Mouse (Mus musculus) heart, embryonic 12.5 days (tissue): ENCODE measurements at regions not wholly inside any gene's neighbourhood (a gene's known extent, or its start where the extent isn't known, plus 50 kb on each side); places are given as distances from the start of the nearest gene placed in this dataset.

Experiments
- ATAC-seq: fragments of 200-750 bp; cut with Nextera tagmentation; 2 replicates; pipeline ENCODE4 v1.8.0; 2017; ENCODE audit warnings: moderate TSS enrichment, moderate library complexity; ENCODE audit not compliant: insufficient number of reproducible peaks, low FRiP score
- H3K27ac ChIP-seq: fragments of 300-500 bp; sonication (generic); 2 replicates; pipeline ENCODE4 v1.5.1; 2016; ENCODE audit warnings: mild to moderate bottlenecking, moderate library complexity; ENCODE audit not compliant: poor library complexity, severe bottlenecking
- H3K27me3 ChIP-seq: fragments of 300-500 bp; sonication (generic); replicated peaks from 2 replicates; pipeline ENCODE4 v1.6.1; 2016; ENCODE audit warnings: mild to moderate bottlenecking, moderate library complexity
- H3K36me3 ChIP-seq: fragments of 300-500 bp; sonication (generic); 2 replicates; pipeline ENCODE4 v1.6.1; 2016; ENCODE audit warnings: mild to moderate bottlenecking, moderate library complexity
- H3K4me1 ChIP-seq: fragments of 300-500 bp; sonication (generic); replicated peaks from 2 replicates; pipeline ENCODE4 v1.6.1; 2016; ENCODE audit warnings: mild to moderate bottlenecking
- H3K4me2 ChIP-seq: fragments of 300-500 bp; sonication (generic); 2 replicates; pipeline ENCODE4 v1.6.1; 2016; ENCODE audit warnings: mild to moderate bottlenecking, moderate library complexity
- H3K4me3 ChIP-seq: fragments of 300-500 bp; sonication (generic); 2 replicates; pipeline ENCODE4 v1.5.1; 2016; ENCODE audit warnings: mild to moderate bottlenecking
- H3K9ac ChIP-seq: fragments of 300-500 bp; sonication (generic); 2 replicates; pipeline ENCODE4 v1.6.1; 2016; ENCODE audit warnings: mild to moderate bottlenecking, moderate library complexity
- H3K9me3 ChIP-seq: fragments of 300-500 bp; sonication (generic); replicated peaks from 2 replicates; pipeline ENCODE4 v1.6.1; 2016; ENCODE audit warnings: mild to moderate bottlenecking, moderate library complexity
- WGBS: fragments of 180-500 bp; shearing (Covaris S2); methylation state at CpG from one replicate; pipeline ENCODE4 v1.1.7; 2016; 5-methylcytosine and 5-hydroxymethylcytosine counted together

DNA sequence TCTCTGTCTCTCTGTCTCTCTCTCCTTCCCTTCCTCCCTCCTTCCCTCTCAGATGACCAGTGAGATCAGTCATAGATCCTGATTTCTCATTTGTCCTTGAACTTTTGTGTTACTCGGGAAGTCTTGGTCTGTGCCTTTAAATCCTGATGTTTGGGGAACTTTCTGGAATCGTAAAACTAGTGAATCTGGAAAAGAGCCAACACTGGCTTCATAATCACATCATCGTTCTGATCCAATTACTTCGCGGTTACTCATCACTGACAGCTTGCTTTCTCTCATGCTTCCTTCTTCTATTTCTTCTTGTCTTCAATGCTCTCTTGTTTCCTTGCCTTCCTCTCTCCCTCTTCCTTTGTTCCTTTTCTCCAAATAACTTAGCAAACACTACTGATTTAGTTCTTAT lies 243.7 kb upstream of the Trib2 start:
- Histone ChIP-seq H3K9ac (no peak overlapping the region), H3K27ac (no peak overlapping the region), H3K36me3 (no peaks in the 10 kb centered on the region), H3K4me3 (no peak overlapping the region), H3K9me3 (no peaks in the 10 kb centered on the region), H3K4me2 (no peak overlapping the region), H3K4me1 (no peaks in the 10 kb centered on the region), H3K27me3 (no peaks in the 10 kb centered on the region)
- ATAC-seq: no peak
- WGBS: 80% methylated on average over 5 of the region's 5 CpGs

DNA sequence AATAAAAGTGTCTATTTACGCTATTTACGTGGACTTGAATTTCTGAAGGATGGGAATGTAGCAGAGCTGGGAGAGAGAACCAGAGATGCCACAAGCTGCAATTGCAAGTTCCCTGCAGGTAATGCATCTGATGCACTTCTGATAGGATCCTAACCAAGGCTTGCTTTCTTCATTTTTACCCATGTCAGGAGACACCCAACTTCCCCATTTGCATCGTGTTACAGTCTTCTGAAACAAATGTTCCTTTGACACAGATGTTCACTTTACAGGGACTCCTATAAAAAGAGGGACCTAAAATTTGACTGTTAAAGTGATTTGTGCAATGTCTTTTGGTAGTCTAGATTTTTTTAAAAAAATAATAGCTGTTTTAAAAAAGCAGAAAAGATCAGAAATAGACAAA lies 241.5 kb upstream of the Trib2 start:
- Histone ChIP-seq H3K27me3 (no peaks in the 10 kb centered on the region), H3K27ac (no peak overlapping the region), H3K36me3 (no peaks in the 10 kb centered on the region), H3K9ac (no peak overlapping the region), H3K4me2 (no peak overlapping the region), H3K4me3 (no peak overlapping the region), H3K9me3 (no peaks in the 10 kb centered on the region), H3K4me1 (no peaks in the 10 kb centered on the region)
- WGBS: 88% methylated on average over 3 of the region's 3 CpGs
- no peak for ATAC-seq

DNA sequence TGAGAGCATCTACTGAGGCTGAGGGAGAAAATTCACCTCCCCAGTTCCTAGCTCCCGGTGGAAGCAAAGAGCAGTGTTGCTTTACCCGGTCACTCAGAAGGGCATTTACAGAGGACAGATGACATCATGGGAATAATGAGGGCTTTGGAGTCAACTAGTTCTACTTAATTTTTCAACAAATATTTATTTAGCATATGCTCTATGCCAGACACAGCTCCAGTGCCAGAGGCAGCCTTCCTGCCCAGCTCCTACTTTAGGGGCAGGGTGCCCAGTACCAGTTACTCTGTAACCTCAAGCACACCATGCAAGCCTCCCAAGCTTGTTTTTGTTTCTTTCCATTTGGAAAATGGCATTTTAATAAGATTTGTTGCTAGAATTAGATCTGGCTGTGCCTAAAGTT lies 240.1 kb upstream of the Trib2 start:
- Histone ChIP-seq H3K4me2 (no peak overlapping the region), H3K36me3 (no peaks in the 10 kb centered on the region), H3K27me3 (no peaks in the 10 kb centered on the region), H3K27ac (no peak overlapping the region), H3K9ac (no peak overlapping the region), H3K9me3 (no peaks in the 10 kb centered on the region), H3K4me3 (no peak overlapping the region), H3K4me1 (no peaks in the 10 kb centered on the region)
- 71% methylated on average over 2 of the region's 2 CpGs for WGBS
- ATAC-seq: no peak

DNA sequence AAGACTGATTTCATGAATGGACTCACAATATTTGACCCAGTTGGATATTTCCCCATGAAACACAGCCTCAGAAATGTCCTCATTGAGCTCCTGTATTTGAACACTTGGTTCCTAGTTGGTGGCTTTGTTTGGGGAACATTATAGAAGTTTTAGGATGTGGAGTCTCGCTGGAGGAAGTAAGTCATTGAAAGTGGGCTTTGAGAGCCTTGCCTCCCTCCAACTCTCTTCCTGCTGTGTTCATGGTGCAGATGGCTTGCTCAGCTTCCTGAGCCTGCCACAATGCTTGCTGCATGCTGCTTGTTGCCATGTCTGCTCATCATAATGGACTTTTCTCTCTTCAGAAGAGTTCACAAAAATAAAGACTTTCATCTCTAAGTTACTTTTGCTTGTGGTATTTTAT lies 239.5 kb upstream of the Trib2 start:
- no peak overlapping the region for H3K9ac ChIP-seq
- no peaks in the 10 kb centered on the region for H3K4me1 ChIP-seq
- H3K36me3 ChIP-seq: no peaks in the 10 kb centered on the region
- no peaks in the 10 kb centered on the region for H3K27me3 ChIP-seq
- WGBS: 34% methylated on average over 1 of the region's 1 CpGs
- H3K4me3 ChIP-seq: no peak overlapping the region
- no peak overlapping the region for H3K4me2 ChIP-seq
- no peaks in the 10 kb centered on the region for H3K9me3 ChIP-seq
- H3K27ac ChIP-seq: no peak overlapping the region
- no peak for ATAC-seq

DNA sequence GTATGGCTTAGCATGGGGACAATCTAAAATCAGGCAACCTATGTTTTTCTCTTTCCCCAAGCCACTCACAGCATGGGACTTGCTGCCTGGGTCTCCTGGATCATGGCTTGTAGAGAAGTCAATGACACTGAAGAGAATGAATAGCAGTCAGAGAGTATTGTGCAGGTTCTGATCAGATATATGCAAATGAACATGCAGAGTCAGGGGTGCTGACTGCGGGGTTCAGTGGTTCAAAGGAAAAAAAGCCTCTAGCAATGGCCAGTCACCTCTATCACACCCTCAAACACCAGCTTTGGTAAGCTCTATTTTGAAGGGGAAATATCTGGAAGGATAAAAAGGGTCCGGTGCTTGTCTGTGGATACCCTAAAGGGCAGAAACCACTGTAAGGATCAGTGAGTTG lies 237.9 kb upstream of the Trib2 start:
- H3K27ac ChIP-seq: no peak overlapping the region
- H3K9me3 ChIP-seq: no peaks in the 10 kb centered on the region
- no peaks in the 10 kb centered on the region for H3K36me3 ChIP-seq
- no peaks in the 10 kb centered on the region for H3K27me3 ChIP-seq
- ATAC-seq: no peak
- H3K9ac ChIP-seq: no peak overlapping the region
- WGBS: 78% methylated on average over 2 of the region's 2 CpGs
- H3K4me1 ChIP-seq: no peaks in the 10 kb centered on the region
- no peak overlapping the region for H3K4me3 ChIP-seq
- no peak overlapping the region for H3K4me2 ChIP-seq

DNA sequence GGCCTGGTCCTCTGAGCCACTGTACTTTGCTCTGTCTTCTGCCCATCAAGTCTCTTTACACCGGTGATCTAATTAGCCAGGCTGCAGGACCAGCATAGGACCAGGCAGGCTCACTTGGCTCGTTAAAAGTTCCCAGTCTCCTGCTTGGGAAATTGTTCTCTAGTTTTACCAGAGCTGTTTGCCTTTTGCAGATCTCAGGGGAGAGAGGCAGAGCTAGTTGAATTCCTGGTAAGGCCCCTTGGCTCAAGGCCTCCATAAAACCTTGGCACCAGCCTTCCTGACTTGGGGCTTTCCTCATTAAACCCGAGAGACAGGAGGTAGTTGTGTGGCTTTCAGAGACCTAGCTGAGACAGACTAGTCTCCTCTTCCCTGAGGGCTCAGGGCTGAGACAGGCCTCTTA lies 237.0 kb upstream of the Trib2 start:
- Histone ChIP-seq H3K27ac (no peak overlapping the region), H3K9me3 (no peaks in the 10 kb centered on the region), H3K9ac (no peak overlapping the region), H3K36me3 (no peaks in the 10 kb centered on the region), H3K4me1 (no peaks in the 10 kb centered on the region), H3K27me3 (no peaks in the 10 kb centered on the region), H3K4me3 (no peak overlapping the region), H3K4me2 (no peak overlapping the region)
- WGBS: 64% methylated on average over 3 of the region's 3 CpGs
- no peak for ATAC-seq

GRCm38 (mm10) chr12:16052998-16053397 lies 236.3 kb upstream of the Trib2 start:
- Histone ChIP-seq H3K27me3 (no peaks in the 10 kb centered on the region), H3K27ac (no peak overlapping the region), H3K4me1 (no peaks in the 10 kb centered on the region), H3K4me2 (no peak overlapping the region), H3K36me3 (no peaks in the 10 kb centered on the region), H3K9me3 (no peaks in the 10 kb centered on the region), H3K9ac (no peak overlapping the region), H3K4me3 (no peak overlapping the region)
- no peak for ATAC-seq
- 78% methylated on average over 1 of the region's 1 CpGs for WGBS

- Histone ChIP-seq H3K9me3 (no peaks in the 10 kb centered on the region), H3K4me1 (no peaks in the 10 kb centered on the region), H3K4me3 (no peak overlapping the region), H3K9ac (no peak overlapping the region), H3K4me2 (no peak overlapping the region), H3K27me3 (no peaks in the 10 kb centered on the region), H3K36me3 (no peaks in the 10 kb centered on the region), H3K27ac (no peak overlapping the region)
- ATAC-seq: no peak
- 74% methylated on average over 3 of the region's 3 CpGs for WGBS
Measured at GRCm38 (mm10) chr12:16052353-16052752, 235.6 kb upstream of the Trib2 start.

DNA sequence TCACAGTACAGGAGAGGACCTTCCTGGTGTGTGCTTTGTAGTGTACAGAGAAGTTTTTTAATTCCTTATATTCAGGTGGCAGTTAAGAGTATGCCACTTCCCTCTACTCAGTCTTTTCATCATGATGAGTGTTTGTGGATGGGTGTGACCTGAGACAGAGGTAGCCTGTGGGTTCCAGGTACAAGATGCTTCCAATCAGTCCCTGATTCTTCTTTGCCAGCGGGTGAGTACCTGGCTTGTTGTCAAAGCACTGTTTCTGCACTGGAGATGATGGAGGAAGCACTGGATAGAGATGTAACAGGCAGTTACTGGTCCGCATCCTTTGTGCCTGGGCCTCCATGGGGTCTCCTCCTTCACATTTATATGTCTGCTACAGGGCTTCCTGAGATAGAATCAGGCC lies 234.7 kb upstream of the Trib2 start:
- no peaks in the 10 kb centered on the region for H3K27me3 ChIP-seq
- no peak overlapping the region for H3K4me3 ChIP-seq
- H3K4me2 ChIP-seq: no peak overlapping the region
- H3K4me1 ChIP-seq: peaks cover 4% of the 10 kb centered on the region; the same call in 1 of the 2 replicates
- 80% methylated on average over 2 of the region's 2 CpGs for WGBS
- H3K36me3 ChIP-seq: no peaks in the 10 kb centered on the region
- no peak for ATAC-seq
- H3K9me3 ChIP-seq: no peaks in the 10 kb centered on the region
- no peak overlapping the region for H3K27ac ChIP-seq
- no peak overlapping the region for H3K9ac ChIP-seq

DNA sequence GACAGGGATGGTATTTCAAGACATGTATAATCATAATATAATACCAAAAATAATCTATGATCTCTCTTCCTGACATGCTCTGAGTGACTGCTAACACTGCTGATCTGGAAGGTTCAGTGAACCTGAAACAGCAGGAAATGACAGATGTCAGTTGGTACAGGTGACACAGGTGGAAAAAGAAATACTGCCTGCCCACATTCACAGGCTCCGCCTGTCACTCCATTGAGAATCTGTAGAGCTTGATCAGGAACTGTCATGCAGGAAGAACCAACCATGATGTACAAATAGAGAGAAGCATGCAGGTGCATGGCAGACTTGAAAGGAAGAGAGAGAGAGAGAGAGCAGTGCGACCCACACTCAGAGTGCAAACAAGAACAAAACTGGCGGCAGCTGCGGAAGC lies 232.8 kb upstream of the Trib2 start:
- Histone ChIP-seq H3K27ac (no peak overlapping the region), H3K27me3 (no peaks in the 10 kb centered on the region), H3K4me1 (peaks cover 4% of the 10 kb centered on the region; the same call in 1 of the 2 replicates), H3K9ac (no peak overlapping the region), H3K36me3 (no peaks in the 10 kb centered on the region), H3K9me3 (no peaks in the 10 kb centered on the region), H3K4me3 (no peak overlapping the region), H3K4me2 (no peak overlapping the region)
- WGBS: 78% methylated on average over 4 of the region's 4 CpGs
- ATAC-seq: no peak

- no peak overlapping the region for H3K27ac ChIP-seq
- no peak overlapping the region for H3K4me3 ChIP-seq
- no peaks in the 10 kb centered on the region for H3K27me3 ChIP-seq
- no peaks in the 10 kb centered on the region for H3K36me3 ChIP-seq
- no peak overlapping the region for H3K9ac ChIP-seq
- H3K9me3 ChIP-seq: no peaks in the 10 kb centered on the region
- no peak for ATAC-seq
- no peak overlapping the region for H3K4me2 ChIP-seq
- 38% methylated on average over 1 of the region's 1 CpGs for WGBS
- peaks cover 4% of the 10 kb centered on the region; the same call in 1 of the 2 replicates for H3K4me1 ChIP-seq
Measured at GRCm38 (mm10) chr12:16046643-16047042, 229.9 kb upstream of the Trib2 start.

DNA sequence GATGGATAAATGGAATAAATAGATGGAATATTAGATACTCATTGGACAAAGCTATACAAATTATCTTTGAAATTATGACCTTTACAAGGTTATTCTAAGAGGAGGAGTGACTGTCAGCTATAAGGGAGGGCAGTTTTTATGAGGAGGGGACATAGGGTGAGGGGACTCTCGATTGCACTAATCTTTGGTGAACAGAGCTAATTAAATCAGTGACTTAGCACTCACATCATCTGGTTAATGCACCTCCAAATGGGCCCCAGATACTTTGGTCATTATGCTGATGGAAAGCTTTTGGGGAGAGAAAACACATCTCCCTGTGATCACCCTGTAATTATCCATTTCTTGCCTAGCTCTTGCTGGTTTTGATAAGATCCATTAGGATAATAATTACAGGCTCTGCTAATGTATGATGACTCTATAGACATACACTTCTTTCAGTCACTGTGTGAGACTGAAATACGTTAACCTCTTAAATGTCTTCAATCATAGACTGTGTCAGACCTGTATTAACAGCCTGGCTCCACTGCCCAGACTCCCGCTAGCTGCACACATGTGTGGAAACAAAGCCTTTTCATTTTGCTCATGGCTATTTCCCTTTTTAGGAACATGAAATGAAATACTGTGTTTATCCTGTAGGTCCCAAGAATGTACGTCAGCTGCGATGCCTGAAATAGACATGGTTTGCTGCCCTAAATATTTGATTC lies 229.2 kb upstream of the Trib2 start:
- ATAC-seq: no peak
- Histone ChIP-seq H3K9ac (no peak overlapping the region), H3K27ac (no peak overlapping the region), H3K4me1 (peaks cover 4% of the 10 kb centered on the region; the same call in 1 of the 2 replicates), H3K27me3 (no peaks in the 10 kb centered on the region), H3K36me3 (no peaks in the 10 kb centered on the region), H3K4me2 (no peak overlapping the region), H3K9me3 (no peaks in the 10 kb centered on the region), H3K4me3 (no peak overlapping the region)
- WGBS: 65% methylated on average over 5 of the region's 5 CpGs
